Mouse (Mus musculus) C3H10T1/2 (cell line): ENCODE results near the gene Tbpl2. TPM values are rescaled to one million over a fixed set of nuclear protein-coding genes. Genes with fewer than 3 reads are reported as not detected.

Source experiments
- polyA plus RNA-seq, 2 experiments: library from polyadenylated mRNA; unstranded; fragments of >200 nt; fragmentation: generic; extraction: Trizol; gene quantifications; one replicate each; pipeline ENCODE4 v1.2.1; 2012; ENCODE audit warnings: missing spikeins in 2 of 2

Gene Tbpl2
- not detected for polyA plus RNA-seq

DNA sequence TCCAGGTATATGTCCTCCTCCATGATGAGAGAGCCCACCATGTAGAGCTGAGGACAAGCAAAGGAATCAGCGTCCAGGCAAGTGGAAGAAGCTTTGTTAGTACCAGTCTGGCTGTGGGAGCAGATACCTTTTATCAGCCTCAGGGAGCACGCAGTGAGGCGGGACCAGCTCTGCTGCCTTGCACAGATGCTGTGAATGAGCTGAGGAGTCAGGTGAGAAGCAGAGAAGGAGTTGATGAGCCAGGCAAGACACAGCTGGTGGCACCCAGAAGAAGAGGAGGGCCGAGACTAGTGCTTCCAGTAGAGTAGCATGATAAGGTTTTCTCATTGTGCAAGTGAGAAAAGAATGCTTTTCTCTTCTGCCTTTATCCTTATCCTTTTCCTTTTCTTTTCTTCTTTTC lies at the start of gene Tbpl2:
Tbpl2 (minus strand) TSS at position 101 of the 400 bp plus-strand sequence.

DNA sequence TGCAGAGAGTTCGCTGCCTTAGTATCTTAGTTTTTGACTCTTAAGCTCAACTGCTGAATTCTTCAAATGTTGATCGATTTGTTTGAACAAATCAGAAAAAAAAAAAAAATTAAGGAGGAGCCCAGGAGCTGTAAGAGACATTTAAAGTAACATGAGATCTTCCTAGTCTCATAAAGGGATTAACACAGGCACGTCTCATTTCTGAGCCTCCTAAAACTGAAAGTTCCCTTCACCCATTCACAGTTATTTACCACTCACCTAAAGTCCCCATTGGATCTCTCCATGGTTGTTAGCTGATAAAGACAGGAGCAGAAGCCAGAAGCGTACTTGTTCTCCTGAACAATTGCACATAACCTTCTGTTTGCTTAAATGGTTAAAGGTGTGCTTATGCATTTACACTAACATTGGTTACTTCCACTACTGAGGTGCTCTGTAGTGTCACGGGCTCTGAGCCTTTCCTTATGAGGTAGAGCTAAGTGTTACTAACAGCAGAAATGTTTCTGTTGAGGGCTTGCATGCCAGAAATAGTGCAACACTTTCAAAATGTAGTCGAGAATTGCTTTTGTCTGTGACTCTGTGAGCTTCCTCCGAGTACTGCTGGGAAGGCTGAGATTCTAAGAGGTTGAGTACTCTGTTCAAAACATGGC lies 46.9 kb downstream of the Tbpl2 start, which contains the start of gene Hnmt:
Hnmt (minus strand) TSS at position 51 of the 647 bp plus-strand sequence.

Other genes starting within 250 kb of the Tbpl2 start
- gene Hnmt, start 47.2 kb downstream of the Tbpl2 start, polyA plus RNA-seq, result not detected
- not detected for gene Il1f8, start 56.6 kb upstream of the Tbpl2 start, polyA plus RNA-seq
- gene Il1f9, start 89.9 kb upstream of the Tbpl2 start, polyA plus RNA-seq, result not detected
- not detected for gene Il1f6, start 118.8 kb upstream of the Tbpl2 start, polyA plus RNA-seq
- gene Il1f5, start 180.4 kb upstream of the Tbpl2 start, polyA plus RNA-seq, result not detected
- not detected for gene Il1f10, start 194.6 kb upstream of the Tbpl2 start, polyA plus RNA-seq
- gene Il1rn, start 240.3 kb upstream of the Tbpl2 start, polyA plus RNA-seq, result 10 to 100 TPM in 1 of 2 experiments, under 1 TPM in 1; 0.04 to 12.5 TPM